Mouse (Mus musculus): ENCODE results near the gene Gm49322. TPM values are rescaled to one million over a fixed set of nuclear protein-coding genes. Genes with fewer than 3 reads are reported as not detected.

Gm49322 gene
- polyA plus RNA-seq, 1 experiment from 2014 or later = 4.4 TPM

Small RNA genes within 50 kb of the gene (microRNA-seq; reads per million reads assigned to microRNA genes)
- gene Mir6912 = not detected

Other genes starting within 250 kb of the Gm49322 start
- gene Plk5, start 249.6 kb upstream of the Gm49322 start, polyA plus RNA-seq (2015; fragmentation: Nextera tagmentation; extraction: Ambion mirVana) = 0.48 and 0.52 TPM in 2 replicates
- gene Mex3d, start 218.4 kb upstream of the Gm49322 start, polyA plus RNA-seq (2015; fragmentation: Nextera tagmentation; extraction: Ambion mirVana) = 4.4 and 4.5 TPM in 2 replicates
- 192 and 204 TPM in 2 replicates for gene Mbd3, start 206.5 kb upstream of the Gm49322 start, polyA plus RNA-seq (2015; fragmentation: Nextera tagmentation; extraction: Ambion mirVana)
- 618 and 673 TPM in 2 replicates for gene Uqcr11, start 199.2 kb upstream of the Gm49322 start, polyA plus RNA-seq (2015; fragmentation: Nextera tagmentation; extraction: Ambion mirVana)
- gene Tcf3, start 172.4 kb upstream of the Gm49322 start, polyA plus RNA-seq (2015; fragmentation: Nextera tagmentation; extraction: Ambion mirVana) = 81.0 and 82.4 TPM in 2 replicates
- not detected in 2 replicates for gene Onecut3, start 111.2 kb upstream of the Gm49322 start, polyA plus RNA-seq (2015; fragmentation: Nextera tagmentation; extraction: Ambion mirVana)
- gene Atp8b3, start 66.9 kb upstream of the Gm49322 start, polyA plus RNA-seq (2015; fragmentation: Nextera tagmentation; extraction: Ambion mirVana) = 0.05 and 0.09 TPM in 2 replicates
- 20.6 and 22.1 TPM in 2 replicates for gene Rexo1, start 44.5 kb upstream of the Gm49322 start, polyA plus RNA-seq (2015; fragmentation: Nextera tagmentation; extraction: Ambion mirVana)
- 8.2 and 8.3 TPM in 2 replicates for gene Klf16, start 28.7 kb upstream of the Gm49322 start, polyA plus RNA-seq (2015; fragmentation: Nextera tagmentation; extraction: Ambion mirVana)
- gene Abhd17a, start 15.7 kb upstream of the Gm49322 start, polyA plus RNA-seq (2015; fragmentation: Nextera tagmentation; extraction: Ambion mirVana) = 77.4 and 80.9 TPM in 2 replicates
- gene Scamp4, start 3.1 kb upstream of the Gm49322 start, polyA plus RNA-seq (2015; fragmentation: Nextera tagmentation; extraction: Ambion mirVana) = 78.8 and 81.8 TPM in 2 replicates
- 7.1 and 8.3 TPM in 2 replicates for gene Adat3, start 3.1 kb upstream of the Gm49322 start, polyA plus RNA-seq (2015; fragmentation: Nextera tagmentation; extraction: Ambion mirVana)
- 20.6 and 38.4 TPM in 2 replicates for gene Csnk1g2, start 16.8 kb downstream of the Gm49322 start, polyA plus RNA-seq (2015; fragmentation: Nextera tagmentation; extraction: Ambion mirVana)
- 15.3 and 33.2 TPM in 2 replicates for gene Btbd2, start 51.0 kb downstream of the Gm49322 start, polyA plus RNA-seq (2015; fragmentation: Nextera tagmentation; extraction: Ambion mirVana)
- 66.3 and 82.1 TPM in 2 replicates for gene Mknk2, start 72.1 kb downstream of the Gm49322 start, polyA plus RNA-seq (2015; fragmentation: Nextera tagmentation; extraction: Ambion mirVana)
- gene Mob3a, start 96.0 kb downstream of the Gm49322 start, polyA plus RNA-seq (2015; fragmentation: Nextera tagmentation; extraction: Ambion mirVana) = 42.3 and 45.7 TPM in 2 replicates
- gene Izumo4, start 96.2 kb downstream of the Gm49322 start, polyA plus RNA-seq (2015; fragmentation: Nextera tagmentation; extraction: Ambion mirVana) = 23.6 and 26.8 TPM in 2 replicates
- gene Ap3d1, start 136.2 kb downstream of the Gm49322 start, polyA plus RNA-seq (2015; fragmentation: Nextera tagmentation; extraction: Ambion mirVana) = 59.6 and 59.9 TPM in 2 replicates
- gene Dot1l, start 149.2 kb downstream of the Gm49322 start, polyA plus RNA-seq (2015; fragmentation: Nextera tagmentation; extraction: Ambion mirVana) = 15.4 and 17.5 TPM in 2 replicates
- 60.9 and 75.7 TPM in 2 replicates for gene Sf3a2, start 192.2 kb downstream of the Gm49322 start, polyA plus RNA-seq (2015; fragmentation: Nextera tagmentation; extraction: Ambion mirVana)
- 92.7 and 100 TPM in 2 replicates for gene Plekhj1, start 192.6 kb downstream of the Gm49322 start, polyA plus RNA-seq (2015; fragmentation: Nextera tagmentation; extraction: Ambion mirVana)
- 0.13 TPM in 1 of 2 replicates, not detected in the other for gene Amh, start 199.2 kb downstream of the Gm49322 start, polyA plus RNA-seq (2015; fragmentation: Nextera tagmentation; extraction: Ambion mirVana)
- 1.3 and 2.6 TPM in 2 replicates for gene Jsrp1, start 207.5 kb downstream of the Gm49322 start, polyA plus RNA-seq (2015; fragmentation: Nextera tagmentation; extraction: Ambion mirVana)
- gene Oaz1, start 220.6 kb downstream of the Gm49322 start, polyA plus RNA-seq (2015; fragmentation: Nextera tagmentation; extraction: Ambion mirVana) = 1,799 and 1,972 TPM in 2 replicates
- gene Lingo3, start 238.0 kb downstream of the Gm49322 start, polyA plus RNA-seq (2015; fragmentation: Nextera tagmentation; extraction: Ambion mirVana) = 0.15 and 0.44 TPM in 2 replicates
- gene Lsm7, start 249.2 kb downstream of the Gm49322 start, polyA plus RNA-seq (2015; fragmentation: Nextera tagmentation; extraction: Ambion mirVana) = 193 and 234 TPM in 2 replicates
- 43.0 and 43.2 TPM in 2 replicates for gene Sppl2b, start 249.3 kb downstream of the Gm49322 start, polyA plus RNA-seq (2015; fragmentation: Nextera tagmentation; extraction: Ambion mirVana)

Data from lung, embryonic 16.5 days (tissue).